Mouse (Mus musculus) limb, embryonic 14.5 days (tissue): Measurements from ENCODE around the gene Inhba. TPM values are rescaled to one million over a fixed set of nuclear protein-coding genes. Genes with fewer than 3 reads are reported as not detected.

Source experiments
- ATAC-seq: fragments of 200-750 bp; cut with Nextera tagmentation; 2 replicates; pipeline ENCODE4 v1.8.0; 2017; ENCODE audit warnings: low read depth, moderate number of reproducible peaks, moderate TSS enrichment; ENCODE audit not compliant: low FRiP score
- DNase-seq: peaks from one replicate; pipeline ENCODE4 v3.0.0-alpha.2; 2015; ENCODE audit warnings: low spot score
- H3K27ac ChIP-seq: fragments of 300-500 bp; sonication (generic); replicated peaks from 2 replicates; pipeline ENCODE4 v1.5.1; 2014; ENCODE audit warnings: low read depth, mild to moderate bottlenecking, low read length, moderate library complexity, mixed read lengths
- H3K27me3 ChIP-seq: fragments of 300-500 bp; sonication (generic); 2 replicates; pipeline ENCODE4 v1.6.1; 2014; ENCODE audit warnings: low read length, mixed read lengths; ENCODE audit not compliant: control insufficient read depth, insufficient read depth
- H3K36me3 ChIP-seq: fragments of 300-500 bp; sonication (generic); 2 replicates; pipeline ENCODE4 v1.6.1; 2014; ENCODE audit warnings: mild to moderate bottlenecking, low read length, moderate library complexity, mixed read lengths; ENCODE audit not compliant: control insufficient read depth, insufficient read depth
- H3K4me1 ChIP-seq: fragments of 300-500 bp; sonication (generic); 2 replicates; pipeline ENCODE4 v1.6.1; 2014; ENCODE audit warnings: antibody characterized with exemption, low read length, mixed read lengths; ENCODE audit not compliant: control insufficient read depth, insufficient read depth
- H3K4me2 ChIP-seq: fragments of 300-500 bp; sonication (generic); replicated peaks from 2 replicates; pipeline ENCODE4 v1.6.1; 2014; ENCODE audit warnings: low read depth, mild to moderate bottlenecking, low read length, moderate library complexity; ENCODE audit not compliant: severe bottlenecking
- H3K4me3 ChIP-seq: fragments of 300-500 bp; sonication (generic); replicated peaks from 2 replicates; pipeline ENCODE4 v1.5.1; 2014; ENCODE audit warnings: low read length
- H3K9ac ChIP-seq: fragments of 300-500 bp; sonication (generic); 2 replicates; pipeline ENCODE4 v1.6.1; 2014; ENCODE audit warnings: mild to moderate bottlenecking, low read depth, low read length, moderate library complexity; ENCODE audit not compliant: severe bottlenecking
- H3K9me3 ChIP-seq: fragments of 300-500 bp; sonication (generic); 2 replicates; pipeline ENCODE4 v1.6.1; 2016; ENCODE audit warnings: low read length; ENCODE audit not compliant: control insufficient read depth
- POLR2A ChIP-seq: fragments of 200-500 bp; IDR thresholded peaks from 2 replicates; pipeline ENCODE4 v1.8.0; 2012; ENCODE audit warnings: inconsistent platforms, mild to moderate bottlenecking, moderate library complexity, borderline replicate concordance; ENCODE audit not compliant: insufficient read depth, insufficient read length; ENCODE audit errors: extremely low read depth
- WGBS: fragments of 180-500 bp; shearing (Covaris S2); extraction: QIAGEN DNeasy Blood & Tissue Kit; methylation state at CpG from one replicate; pipeline ENCODE4 v1.1.7; 2014; 5-methylcytosine and 5-hydroxymethylcytosine counted together
- polyA plus RNA-seq, 2 experiments: library from polyadenylated mRNA; depleted of rRNA in 1 of 2; stranded (reverse) in 1 of 2; unstranded in 1 of 2; fragments of >200 nt; fragmentation: Nextera tagmentation in 1 of 2; extraction: Ambion mirVana in 1 of 2; gene quantifications; 2 replicates each; pipeline versions ENCODE4 v1.2.1 to v1.2.3; 2012 to 2014

Inhba gene
- polyA plus RNA-seq, 2 experiments = 5.7 to 10.0 TPM

DNA sequence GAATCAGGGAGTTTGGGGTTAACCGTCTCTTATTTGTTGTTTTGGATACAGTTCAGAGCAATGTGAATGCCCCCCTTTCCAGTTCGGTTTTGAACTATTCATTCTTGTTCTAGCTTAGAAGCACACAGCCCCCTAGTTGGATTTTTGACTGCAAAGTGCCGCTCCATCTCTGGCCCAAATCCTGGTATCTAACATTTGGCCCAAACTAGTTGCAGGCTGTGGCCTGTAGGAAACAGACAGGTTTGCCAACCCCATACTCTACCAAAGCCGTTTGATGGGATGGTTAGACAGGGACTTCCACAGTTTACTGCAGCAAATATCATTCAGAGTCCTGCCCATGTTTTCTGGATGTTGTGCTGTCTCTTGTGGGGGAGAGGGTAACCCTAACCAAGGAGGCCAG lies 1.1 kb upstream of the Inhba start:
- Histone ChIP-seq H3K4me3 (no peak overlapping the region), H3K9ac (no peak overlapping the region), H3K27me3 (peaks cover 1% of the 10 kb centered on the region; the same call in 1 of the 2 replicates), H3K27ac (no peak overlapping the region), H3K4me2 (no peak overlapping the region), H3K36me3 (no peaks in the 10 kb centered on the region), H3K9me3 (no peaks in the 10 kb centered on the region), H3K4me1 (peaks cover 12% of the 10 kb centered on the region)
- ATAC-seq (no peak), DNase-seq (no peak)
- 74% methylated on average over 4 of the region's 4 CpGs for WGBS
- no peak for TF ChIP-seq POLR2A

DNA sequence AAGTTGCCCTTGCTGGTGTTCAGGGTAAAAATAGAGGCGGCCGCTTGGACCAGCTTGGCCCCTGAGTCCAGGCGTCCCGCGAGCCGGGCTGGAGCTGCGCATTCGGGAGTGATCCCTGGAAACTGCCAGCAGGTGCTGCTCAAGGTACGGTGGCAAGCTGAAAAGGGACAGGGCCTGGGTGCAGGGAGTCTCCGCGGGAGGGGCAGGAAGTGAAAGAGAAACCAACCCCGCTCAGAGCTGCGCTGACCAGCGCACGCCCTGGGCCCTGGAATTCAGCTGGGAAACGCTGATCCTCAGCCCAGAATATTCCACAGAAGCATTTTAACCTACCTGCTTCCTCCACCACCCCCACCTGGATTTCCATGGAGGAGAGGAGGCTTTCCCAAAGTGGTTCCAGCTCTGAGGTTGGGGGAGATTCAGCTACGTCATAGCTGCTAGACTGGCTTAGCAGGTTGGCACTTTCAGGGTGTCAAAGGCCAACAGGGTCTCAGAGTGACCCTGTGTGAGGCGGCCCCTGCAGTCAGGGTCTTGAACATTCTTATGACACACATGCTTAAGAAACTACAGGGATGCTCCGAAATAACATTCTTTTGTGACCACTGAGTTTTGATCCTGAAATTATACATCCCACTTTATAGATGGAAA lies 714 bp downstream of the Inhba start:
- peak; percentile 84 for ATAC-seq
- Histone ChIP-seq H3K9me3 (no peaks in the 10 kb centered on the region), H3K9ac (peak overlapping the region; percentile 56), H3K4me2 (peak overlapping the region; percentile 66), H3K27me3 (peaks cover 8% of the 10 kb centered on the region; the same call in 1 of the 2 replicates), H3K27ac (peak overlapping the region; percentile 8), H3K4me3 (peak overlapping the region; percentile 38), H3K36me3 (no peaks in the 10 kb centered on the region), H3K4me1 (peaks cover 12% of the 10 kb centered on the region)
- TF ChIP-seq POLR2A = peak; percentile 42; the same call in 1 of the 2 replicates
- 5% methylated on average over 19 of the region's 19 CpGs for WGBS
- DNase-seq = peak; percentile 79

DNA sequence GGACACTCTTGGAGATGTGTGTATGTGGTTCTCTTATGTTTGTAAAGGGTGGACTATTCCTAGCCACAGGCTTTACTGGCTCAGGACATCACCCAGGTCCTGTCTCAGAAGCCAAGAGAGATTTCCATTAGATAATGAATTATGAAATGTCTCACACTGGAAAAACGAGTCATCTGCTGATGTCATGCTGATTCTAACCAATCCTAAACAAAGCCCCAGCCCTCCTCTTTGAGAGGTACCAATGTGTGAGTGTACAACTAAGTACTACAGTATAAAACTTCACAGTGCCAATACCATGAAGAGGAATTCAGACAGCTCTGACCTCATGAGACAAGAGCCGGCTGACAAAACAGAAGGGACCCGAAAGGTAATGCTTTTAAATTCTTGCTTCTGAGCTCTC lies 2.5 kb downstream of the Inhba start:
- ATAC-seq = no peak
- WGBS = 35% methylated on average over 3 of the region's 3 CpGs
- Histone ChIP-seq H3K9me3 (no peaks in the 10 kb centered on the region), H3K4me1 (peaks cover 12% of the 10 kb centered on the region), H3K27me3 (peaks cover 15% of the 10 kb centered on the region; the same call in 1 of the 2 replicates), H3K9ac (no peak overlapping the region), H3K27ac (no peak overlapping the region), H3K4me2 (no peak overlapping the region), H3K36me3 (no peaks in the 10 kb centered on the region), H3K4me3 (no peak overlapping the region)
- TF ChIP-seq POLR2A = no peak
- DNase-seq = no peak

DNA sequence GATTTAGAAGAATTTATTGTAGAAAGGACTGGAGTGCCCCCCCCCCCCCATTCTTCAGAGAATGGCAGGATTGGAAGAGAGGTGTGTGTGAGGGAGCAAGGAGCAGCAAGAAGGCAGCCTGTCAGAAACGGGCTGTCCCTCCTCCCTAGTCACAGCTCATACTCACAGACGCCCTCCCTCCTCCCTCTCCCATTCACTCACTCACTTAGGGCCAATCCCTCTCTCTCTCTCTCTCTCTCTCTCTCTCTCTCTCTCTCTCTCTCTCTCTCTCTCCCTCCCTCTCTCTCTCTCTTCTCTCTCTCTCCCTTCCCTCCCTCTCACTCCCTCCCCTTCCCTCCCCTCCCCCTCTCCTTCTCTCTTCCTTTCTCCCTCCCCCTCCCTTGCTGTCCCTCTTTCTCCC lies 4.9 kb downstream of the Inhba start:
- Histone ChIP-seq H3K4me2 (no peak overlapping the region; the same call in 1 of the 2 replicates), H3K4me1 (peaks cover 18% of the 10 kb centered on the region), H3K9me3 (no peaks in the 10 kb centered on the region), H3K9ac (no peak overlapping the region), H3K27ac (no peak overlapping the region), H3K27me3 (peaks cover 15% of the 10 kb centered on the region; the same call in 1 of the 2 replicates), H3K36me3 (no peaks in the 10 kb centered on the region), H3K4me3 (no peak overlapping the region)
- ATAC-seq = no peak
- 0% methylated on average over 1 of the region's 2 CpGs for WGBS
- TF ChIP-seq POLR2A = no peak
- DNase-seq = peak; percentile 23

DNA sequence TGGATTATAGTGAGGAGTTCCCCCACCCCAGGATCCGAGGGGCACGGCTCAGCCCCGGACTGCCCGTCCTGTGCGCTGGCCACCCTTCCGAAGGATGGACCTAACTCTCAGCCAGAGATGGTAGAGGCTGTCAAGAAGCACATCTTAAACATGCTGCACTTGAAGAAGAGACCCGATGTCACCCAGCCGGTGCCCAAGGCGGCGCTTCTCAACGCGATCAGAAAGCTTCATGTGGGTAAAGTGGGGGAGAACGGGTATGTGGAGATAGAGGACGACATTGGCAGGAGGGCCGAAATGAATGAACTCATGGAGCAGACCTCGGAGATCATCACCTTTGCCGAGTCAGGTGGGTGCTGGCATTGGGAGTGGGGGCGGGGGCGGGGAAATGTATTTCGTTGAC lies 5.7 kb downstream of the Inhba start:
- H3K4me2 ChIP-seq = peak overlapping the region; percentile 71
- H3K9ac ChIP-seq = peak overlapping the region; percentile 57
- peak overlapping the region; percentile 44 for H3K4me3 ChIP-seq
- H3K9me3 ChIP-seq = no peaks in the 10 kb centered on the region
- TF ChIP-seq POLR2A = no peak
- no peaks in the 10 kb centered on the region for H3K36me3 ChIP-seq
- 1% methylated on average over 20 of the region's 20 CpGs for WGBS
- DNase-seq (no peak), ATAC-seq (no peak)
- peak overlapping the region; percentile 27; the same call in 1 of the 2 replicates for H3K27ac ChIP-seq
- peaks cover 15% of the 10 kb centered on the region; the same call in 1 of the 2 replicates for H3K27me3 ChIP-seq
- peaks cover 19% of the 10 kb centered on the region for H3K4me1 ChIP-seq
